Mouse (Mus musculus) C2C12 (cell line): ENCODE data around the gene Tyk2.

Experiments used
- CEBPB ChIP-seq: IDR thresholded peaks from one replicate; pipeline ENCODE4 v1.6.1; 2011; ENCODE audit warnings: low read depth, mild to moderate bottlenecking, control low read depth, moderate library complexity
- CTCF ChIP-seq: IDR thresholded peaks from one replicate; pipeline ENCODE4 v1.5.1; 2011; ENCODE audit not compliant: control insufficient read depth, insufficient read depth, insufficient read length
- FOSL1 ChIP-seq: IDR thresholded peaks from one replicate; pipeline ENCODE4 v1.8.0; 2011; ENCODE audit warnings: mild to moderate bottlenecking, low read length; ENCODE audit not compliant: poor library complexity, insufficient read depth, severe bottlenecking
- MAX ChIP-seq: IDR thresholded peaks from one replicate; pipeline ENCODE4 v1.6.1; 2011; ENCODE audit warnings: mild to moderate bottlenecking, control low read depth
- MYOD1 ChIP-seq: IDR thresholded peaks from one replicate; pipeline ENCODE4 v1.6.1; 2011; ENCODE audit warnings: low read depth; ENCODE audit not compliant: control insufficient read depth, insufficient read length
- MYOG ChIP-seq: IDR thresholded peaks from one replicate; pipeline ENCODE4 v1.6.1; 2011; ENCODE audit not compliant: control insufficient read depth, insufficient read length; ENCODE audit errors: extremely low read depth
- USF1 ChIP-seq: IDR thresholded peaks from one replicate; pipeline ENCODE4 v1.6.1; 2011; ENCODE audit warnings: low read depth, mild to moderate bottlenecking, control low read depth, moderate library complexity

- no peak for TF ChIP-seq FOSL1
- no peak for TF ChIP-seq CTCF
- no peak for TF ChIP-seq MYOG
- TF ChIP-seq MAX, result no peak
- TF ChIP-seq MYOD1, result no peak
- TF ChIP-seq CEBPB, result no peak
- TF ChIP-seq USF1, result no peak
Observed at GRCm38 (mm10) chr9:21172364-21172763, 41.3 kb upstream of the Tyk2 start.
